Mouse (Mus musculus) small intestine, adult 10 weeks (tissue): Measurements from ENCODE around the gene Tmbim6. TPM values are rescaled to one million over a fixed set of nuclear protein-coding genes. Genes with fewer than 3 reads are reported as not detected.

ENCODE experiments used
- polyA plus RNA-seq: library from polyadenylated mRNA; stranded (reverse); fragments of 350-450 nt; fragmentation: Illumina TruSeq; extraction: RNeasy Lipid Tissue Mini Kit (QIAGEN cat#74804); gene quantifications from one replicate; pipeline ENCODE4 v1.2.3, GENCODE M21; 2014; ENCODE audit warnings: low replicate concordance

Gene Tmbim6
- 500 TPM for polyA plus RNA-seq

GRCm38 (mm10) chr15:99392486-99393385 lies at the start of gene Tmbim6:
Tmbim6 (plus strand) TSS chr15:99392882.

GRCm38 (mm10) chr15:99370259-99370691 lies 22.4 kb upstream of the Tmbim6 start, which contains the start of gene Fmnl3:
Fmnl3 (minus strand) TSS chr15:99370482.

GRCm38 (mm10) chr15:99457606-99458401 lies 65.1 kb downstream of the Tmbim6 start, which contains the start of gene Nckap5l:
Nckap5l (minus strand) TSS chr15:99457748.

Other genes with a start within 250 kb of the Tmbim6 start
- gene Kcnh3, start 168.0 kb upstream of the Tmbim6 start, polyA plus RNA-seq: not detected
- gene Mcrs1, start 140.9 kb upstream of the Tmbim6 start, polyA plus RNA-seq: not detected
- gene Prpf40b, start 97.8 kb upstream of the Tmbim6 start, polyA plus RNA-seq: 1.1 TPM
- gene Fam186b, start 97.0 kb upstream of the Tmbim6 start, polyA plus RNA-seq: not detected
- gene Fmnl3, start 22.4 kb upstream of the Tmbim6 start, polyA plus RNA-seq: 0.48 TPM
- not detected for gene Nckap5l, start 64.9 kb downstream of the Tmbim6 start, polyA plus RNA-seq
- gene Bcdin3d, start 81.8 kb downstream of the Tmbim6 start, polyA plus RNA-seq: 1.3 TPM
- gene Faim2, start 135.3 kb downstream of the Tmbim6 start, polyA plus RNA-seq: not detected
- not detected for gene Aqp2, start 186.2 kb downstream of the Tmbim6 start, polyA plus RNA-seq
- gene Aqp5, start 197.9 kb downstream of the Tmbim6 start, polyA plus RNA-seq: not detected
- gene Aqp6, start 208.5 kb downstream of the Tmbim6 start, polyA plus RNA-seq: not detected